Mouse (Mus musculus): ENCODE measurements at regions not wholly inside any gene's neighbourhood (a gene's known extent, or its start where the extent isn't known, plus 50 kb on each side); places are given as distances from the start of the nearest gene placed in this dataset.

DNA sequence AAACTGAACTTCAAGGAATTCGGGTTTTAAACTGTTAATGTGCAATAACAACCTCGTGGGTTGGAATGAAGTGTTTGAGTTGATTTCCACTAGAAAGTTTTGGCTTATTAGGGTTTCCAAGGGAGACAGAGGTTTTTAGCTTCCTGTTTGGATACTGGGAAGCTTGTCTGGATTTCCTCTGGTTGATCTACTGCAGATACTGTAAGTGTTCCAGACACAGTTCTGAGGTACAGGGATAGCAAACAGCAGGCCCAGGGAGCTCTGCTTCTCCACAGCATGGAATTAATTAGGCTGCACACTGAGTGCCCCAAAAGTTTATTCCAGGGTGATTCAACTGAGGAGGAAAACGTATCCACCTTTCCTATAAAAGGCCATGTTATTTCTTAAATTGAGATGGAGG, 381.0 kb upstream of the Mpdz start:
- TF ChIP-seq POLR2A (IDR thresholded peaks at IDR 0.05; ENCODE audit: insufficient read depth, low read depth, low read length) (no peak), CTCF (IDR thresholded peaks at IDR 0.05; ENCODE audit: insufficient read depth, low read depth, low read length) (no peak)

All from olfactory bulb, adult 2 months (tissue).